Comparison of ENCODE assay signal across 15 mouse cellular contexts in genomic region chr9:113578221-113578620, GRCm38 (mm10).
DNase-seq lines count a peak whose midpoint lies in the region; ATAC-seq and TF ChIP-seq lines count a peak whose summit lies in the region.
"Had no signal": no experiment of that assay in that cellular context is flagged by ENCODE, and none has a peak within 500 bp of the region (broad histone marks: within the 10 kb centered on the region; RNA-seq: fewer than 3 reads in every experiment).

No protein-coding gene starts in this region.

- no peak for TF ChIP-seq CTCF in brain, embryonic 14.5 days (IDR thresholded peaks at IDR 0.05; ENCODE audit: borderline replicate concordance, extremely low read depth, insufficient read depth, insufficient read length)

- no peak overlapping the region for H3K4me3 ChIP-seq in hindbrain, embryonic 14.5 days (replicated peaks; ENCODE audit: low read length)
- H3K4me3 ChIP-seq in hindbrain, embryonic 11.5 days (ENCODE audit: low read depth, low read length) = no peak overlapping the region
- H3K4me3 ChIP-seq in midbrain, embryonic 14.5 days (replicated peaks; ENCODE audit: low read depth, low read length) = no peak overlapping the region
- no peak overlapping the region for H3K4me3 ChIP-seq in midbrain, embryonic 11.5 days (ENCODE audit: low read depth, low read length)
- no peak overlapping the region for H3K4me3 ChIP-seq in neural tube, embryonic 12.5 days
- H3K4me3 ChIP-seq: heart, embryonic 10.5 days had no signal

- WGBS in hindbrain, embryonic 14.5 days = 58% methylated on average over 9 of the region's 9 CpGs
- 77% methylated on average over 9 of the region's 9 CpGs for WGBS in hindbrain, embryonic 11.5 days
- WGBS in midbrain, embryonic 14.5 days = 71% methylated on average over 9 of the region's 9 CpGs
- WGBS in midbrain, embryonic 11.5 days = 88% methylated on average over 9 of the region's 9 CpGs
- 61% methylated on average over 9 of the region's 9 CpGs for WGBS in neural tube, embryonic 12.5 days

- H3K27ac ChIP-seq in hindbrain, embryonic 14.5 days = peak overlapping the region; percentile 16; the same call in 1 of the 2 replicates
- H3K27ac ChIP-seq in hindbrain, embryonic 11.5 days (ENCODE audit: low read depth, low read length) = no peak overlapping the region
- H3K27ac ChIP-seq in midbrain, embryonic 14.5 days (replicated peaks; ENCODE audit: low read depth, low read length) = no peak overlapping the region
- H3K27ac ChIP-seq in midbrain, embryonic 11.5 days (ENCODE audit: low read depth, low read length) = no peak overlapping the region
- H3K27ac ChIP-seq in neural tube, embryonic 12.5 days = no peak overlapping the region
- H3K27ac ChIP-seq: heart, embryonic 10.5 days had no signal

- H3K36me3 ChIP-seq in hindbrain, embryonic 14.5 days (replicated peaks; ENCODE audit: control insufficient read depth, insufficient read depth) = no peaks in the 10 kb centered on the region
- H3K36me3 ChIP-seq in hindbrain, embryonic 11.5 days (ENCODE audit: control insufficient read depth, insufficient read depth, low read length) = no peaks in the 10 kb centered on the region
- H3K36me3 ChIP-seq in midbrain, embryonic 14.5 days (ENCODE audit: control insufficient read depth, insufficient read depth, low read length) = no peaks in the 10 kb centered on the region
- no peaks in the 10 kb centered on the region for H3K36me3 ChIP-seq in midbrain, embryonic 11.5 days (ENCODE audit: control insufficient read depth, insufficient read depth, low read length)
- no peaks in the 10 kb centered on the region for H3K36me3 ChIP-seq in neural tube, embryonic 12.5 days
- H3K36me3 ChIP-seq: heart, embryonic 10.5 days had no signal

- H3K4me2 ChIP-seq in hindbrain, embryonic 14.5 days (replicated peaks) = no peak overlapping the region
- H3K4me2 ChIP-seq in hindbrain, embryonic 11.5 days (replicated peaks; ENCODE audit: low read depth, low read length) = no peak overlapping the region
- H3K4me2 ChIP-seq in midbrain, embryonic 14.5 days (ENCODE audit: low read length) = no peak overlapping the region
- no peak overlapping the region for H3K4me2 ChIP-seq in midbrain, embryonic 11.5 days
- no peak overlapping the region for H3K4me2 ChIP-seq in neural tube, embryonic 12.5 days (replicated peaks)

- H3K4me1 ChIP-seq in hindbrain, embryonic 14.5 days (replicated peaks; ENCODE audit: control insufficient read depth, insufficient read depth, low read length) = no peaks in the 10 kb centered on the region
- no peaks in the 10 kb centered on the region for H3K4me1 ChIP-seq in hindbrain, embryonic 11.5 days (replicated peaks; ENCODE audit: control insufficient read depth, insufficient read depth, low read length)
- no peaks in the 10 kb centered on the region for H3K4me1 ChIP-seq in midbrain, embryonic 14.5 days (ENCODE audit: control insufficient read depth, insufficient read depth, low read length)
- H3K4me1 ChIP-seq in midbrain, embryonic 11.5 days (ENCODE audit: control insufficient read depth, insufficient read depth, low read length) = no peaks in the 10 kb centered on the region
- H3K4me1 ChIP-seq in neural tube, embryonic 12.5 days = no peaks in the 10 kb centered on the region
- H3K4me1 ChIP-seq: heart, embryonic 10.5 days had no signal

- H3K9me3 ChIP-seq in hindbrain, embryonic 14.5 days (ENCODE audit: control insufficient read depth, low read length) = no peaks in the 10 kb centered on the region
- H3K9me3 ChIP-seq in hindbrain, embryonic 11.5 days (ENCODE audit: control insufficient read depth, low read length) = no peaks in the 10 kb centered on the region
- no peaks in the 10 kb centered on the region for H3K9me3 ChIP-seq in midbrain, embryonic 14.5 days (ENCODE audit: control insufficient read depth, low read length)
- H3K9me3 ChIP-seq in midbrain, embryonic 11.5 days (ENCODE audit: control insufficient read depth, low read length) = no peaks in the 10 kb centered on the region
- no peaks in the 10 kb centered on the region for H3K9me3 ChIP-seq in neural tube, embryonic 12.5 days
- H3K9me3 ChIP-seq: heart, embryonic 10.5 days had no signal

- no peak for TF ChIP-seq POLR2A in brain, embryonic 14.5 days (IDR thresholded peaks at IDR 0.05; ENCODE audit: borderline replicate concordance, extremely low read depth, insufficient read depth, insufficient read length, poor library complexity, severe bottlenecking)

- DNase-seq in hindbrain, embryonic 14.5 days (ENCODE audit: low spot score) = no peak
- no peak for DNase-seq in hindbrain, embryonic 11.5 days (ENCODE audit: low spot score)
- peak; percentile 2 for DNase-seq in midbrain, embryonic 14.5 days
- no peak for DNase-seq in midbrain, embryonic 11.5 days (ENCODE audit: low spot score, missing footprints)
- peak; percentile 29 for DNase-seq in brain, embryonic 14.5 days (ENCODE audit: low read depth)
- DNase-seq: adrenal gland, postnatal 14 days; cerebellum, adult 8-10 months; gastrocnemius, postnatal 25 days; heart, postnatal 10 days; lung, adult 18-20 months; thymus, adult 18-20 months had no signal

- ATAC-seq in hindbrain, embryonic 14.5 days (ENCODE audit: low FRiP score) = no peak
- ATAC-seq in hindbrain, embryonic 11.5 days (ENCODE audit: low FRiP score) = no peak
- no peak for ATAC-seq in midbrain, embryonic 14.5 days (ENCODE audit: low FRiP score, low TSS enrichment)
- no peak for ATAC-seq in midbrain, embryonic 11.5 days (ENCODE audit: low FRiP score)
- peak; percentile 58 for ATAC-seq in neural tube, embryonic 12.5 days (ENCODE audit: low FRiP score, low read depth)
- ATAC-seq in granulocyte monocyte progenitor cell, adult 5-6 weeks (replicated peaks; ENCODE audit: poor library complexity, severe bottlenecking) = no peak
- ATAC-seq: inflammation-experienced regulatory T-cells, adult 6 months had no signal

- no peak overlapping the region for H3K9ac ChIP-seq in hindbrain, embryonic 14.5 days
- H3K9ac ChIP-seq in hindbrain, embryonic 11.5 days (ENCODE audit: low read depth, low read length) = no peak overlapping the region
- no peak overlapping the region for H3K9ac ChIP-seq in midbrain, embryonic 14.5 days (replicated peaks; ENCODE audit: low read length)
- no peak overlapping the region for H3K9ac ChIP-seq in midbrain, embryonic 11.5 days (ENCODE audit: low read length)
- H3K9ac ChIP-seq in neural tube, embryonic 12.5 days = no peak overlapping the region

- H3K27me3 ChIP-seq in hindbrain, embryonic 14.5 days (ENCODE audit: control insufficient read depth, insufficient read depth, low read length) = no peaks in the 10 kb centered on the region
- H3K27me3 ChIP-seq in hindbrain, embryonic 11.5 days (ENCODE audit: control insufficient read depth, insufficient read depth, low read length) = no peaks in the 10 kb centered on the region
- H3K27me3 ChIP-seq in midbrain, embryonic 14.5 days (ENCODE audit: control insufficient read depth, insufficient read depth, low read length) = no peaks in the 10 kb centered on the region
- no peaks in the 10 kb centered on the region for H3K27me3 ChIP-seq in midbrain, embryonic 11.5 days (ENCODE audit: control insufficient read depth, insufficient read depth, low read length)
- no peaks in the 10 kb centered on the region for H3K27me3 ChIP-seq in neural tube, embryonic 12.5 days (replicated peaks)

Comparison
In these comparisons a context has a peak if more than half of its experiments do, and no peak if none do; other contexts are left out.
1. DNase-seq: peak in midbrain, embryonic 14.5 days (single experiment) and brain, embryonic 14.5 days (single experiment); none in hindbrain, embryonic 14.5 days (single experiment), hindbrain, embryonic 11.5 days (single experiment) and midbrain, embryonic 11.5 days (single experiment).